Mouse (Mus musculus): ENCODE data around the gene Odf3l2. TPM values are rescaled to one million over a fixed set of nuclear protein-coding genes. Genes with fewer than 3 reads are reported as not detected.

The Odf3l2 gene
- polyA plus RNA-seq, 1 experiment from 2014 or later = not detected

- 90% methylated on average over 3 of the region's 3 CpGs for WGBS
- no peak overlapping the region for H3K27ac ChIP-seq (ENCODE audit: low read length)
These were observed 27.5 kb upstream of the Odf3l2 start for GRCm38 (mm10) chr10:79673054-79673453.

GRCm38 (mm10) chr10:79672088-79672455, 26.5 kb upstream of the Odf3l2 start:
- Histone ChIP-seq H3K9me3 (replicated peaks; ENCODE audit: control insufficient read depth, low read length) (no peaks in the 10 kb centered on the region), H3K36me3 (ENCODE audit: control insufficient read depth, insufficient read depth) (0 out of 2 replicates have a peak, but pooled peaks cover 3% of the 10 kb centered on the region), H3K4me1 (ENCODE audit: control insufficient read depth, insufficient read depth, low read length) (peaks cover 14% of the 10 kb centered on the region), H3K27me3 (ENCODE audit: control insufficient read depth, insufficient read depth, low read length) (no peaks in the 10 kb centered on the region), H3K4me3 (ENCODE audit: low read length) (no peak overlapping the region), H3K4me2 (ENCODE audit: low read depth, low read length) (no peak overlapping the region), H3K27ac (ENCODE audit: low read length) (no peak overlapping the region), H3K9ac (ENCODE audit: low read length) (no peak overlapping the region)
- WGBS = 61% methylated on average over 3 of the region's 3 CpGs
- ATAC-seq (replicated peaks; ENCODE audit: extremely low read depth, insufficient read depth, low FRiP score) = no peak

More at GRCm38 (mm10) chr10:79673054-79673453, 27.5 kb upstream of the Odf3l2 start:
- Histone ChIP-seq H3K9ac (ENCODE audit: low read length) (no peak overlapping the region), H3K36me3 (ENCODE audit: control insufficient read depth, insufficient read depth) (0 out of 2 replicates have a peak, but pooled peaks cover 3% of the 10 kb centered on the region), H3K4me1 (ENCODE audit: control insufficient read depth, insufficient read depth, low read length) (peaks cover 14% of the 10 kb centered on the region), H3K9me3 (replicated peaks; ENCODE audit: control insufficient read depth, low read length) (no peaks in the 10 kb centered on the region), H3K27me3 (ENCODE audit: control insufficient read depth, insufficient read depth, low read length) (no peaks in the 10 kb centered on the region), H3K4me3 (ENCODE audit: low read length) (no peak overlapping the region), H3K4me2 (ENCODE audit: low read depth, low read length) (no peak overlapping the region)
- no peak for ATAC-seq (replicated peaks; ENCODE audit: extremely low read depth, insufficient read depth, low FRiP score)

GRCm38 (mm10) chr10:79671396-79672087, 26.0 kb upstream of the Odf3l2 start:
- Histone ChIP-seq H3K9me3 (replicated peaks; ENCODE audit: control insufficient read depth, low read length) (no peaks in the 10 kb centered on the region), H3K27ac (ENCODE audit: low read length) (no peak overlapping the region), H3K27me3 (ENCODE audit: control insufficient read depth, insufficient read depth, low read length) (no peaks in the 10 kb centered on the region), H3K4me1 (ENCODE audit: control insufficient read depth, insufficient read depth, low read length) (peaks cover 14% of the 10 kb centered on the region), H3K36me3 (ENCODE audit: control insufficient read depth, insufficient read depth) (0 out of 2 replicates have a peak, but pooled peaks cover 3% of the 10 kb centered on the region), H3K4me3 (ENCODE audit: low read length) (no peak overlapping the region), H3K9ac (ENCODE audit: low read length) (no peak overlapping the region), H3K4me2 (ENCODE audit: low read depth, low read length) (no peak overlapping the region)
- ATAC-seq (replicated peaks; ENCODE audit: extremely low read depth, insufficient read depth, low FRiP score) = no peak
- 72% methylated on average over 6 of the region's 6 CpGs for WGBS

GRCm38 (mm10) chr10:79670071-79670888, 24.7 kb upstream of the Odf3l2 start:
- ATAC-seq (replicated peaks; ENCODE audit: extremely low read depth, insufficient read depth, low FRiP score) = 0 out of 2 replicates have a peak, but pooled peaks have one; percentile 4
- no peaks in the 10 kb centered on the region for H3K36me3 ChIP-seq (ENCODE audit: control insufficient read depth, insufficient read depth)
- 0 out of 2 replicates have a peak, but pooled peaks cover 2% of the 10 kb centered on the region for H3K27me3 ChIP-seq (ENCODE audit: control insufficient read depth, insufficient read depth, low read length)
- H3K9ac ChIP-seq (ENCODE audit: low read length) = peak overlapping the region; percentile 91
- peak overlapping the region; percentile 94 for H3K27ac ChIP-seq (ENCODE audit: low read length)
- peaks cover 14% of the 10 kb centered on the region for H3K4me1 ChIP-seq (ENCODE audit: control insufficient read depth, insufficient read depth, low read length)
- 36% methylated on average over 15 of the region's 15 CpGs for WGBS
- H3K4me2 ChIP-seq (ENCODE audit: low read depth, low read length) = peak overlapping the region; percentile 89
- H3K4me3 ChIP-seq (ENCODE audit: low read length) = peak overlapping the region; percentile 99
- H3K9me3 ChIP-seq (replicated peaks; ENCODE audit: control insufficient read depth, low read length) = no peaks in the 10 kb centered on the region

- ATAC-seq (replicated peaks; ENCODE audit: extremely low read depth, insufficient read depth, low FRiP score) = peak; percentile 45
These were observed 24.1 kb upstream of the Odf3l2 start for GRCm38 (mm10) chr10:79669576-79670057.

GRCm38 (mm10) chr10:79668771-79669575, 23.4 kb upstream of the Odf3l2 start, which contains the start of gene Tpgs1:
Tpgs1 (plus strand) TSS chr10:79669369.
- whole genome bisulfite sequencing = 0% methylated on average over 45 of the region's 45 CpGs
- peak within 1 kb of the TSS; percentile 94 for H3K27ac ChIP-seq (ENCODE audit: low read length)
- peak within 1 kb of the TSS; percentile 99 for H3K4me3 ChIP-seq (ENCODE audit: low read length)
- H3K9ac ChIP-seq (ENCODE audit: low read length) = peak within 1 kb of the TSS; percentile 91
- no peaks in the 10 kb centered on the region for H3K36me3 ChIP-seq (ENCODE audit: control insufficient read depth, insufficient read depth)
- H3K27me3 ChIP-seq (ENCODE audit: control insufficient read depth, insufficient read depth, low read length) = 0 out of 2 replicates have a peak, but pooled peaks cover 3% of the 10 kb centered on the region
- H3K9me3 ChIP-seq (replicated peaks; ENCODE audit: control insufficient read depth, low read length) = no peaks in the 10 kb centered on the region
- H3K4me2 ChIP-seq (ENCODE audit: low read depth, low read length) = peak within 1 kb of the TSS; percentile 89
- peak; percentile 81 for ATAC-seq (replicated peaks; ENCODE audit: extremely low read depth, insufficient read depth, low FRiP score)
- peaks cover 14% of the 10 kb centered on the region for H3K4me1 ChIP-seq (ENCODE audit: control insufficient read depth, insufficient read depth, low read length)

More at GRCm38 (mm10) chr10:79669576-79670057, 24.1 kb upstream of the Odf3l2 start:
- WGBS = under 1% methylated on average over 47 of the region's 47 CpGs
- H3K4me3 ChIP-seq (ENCODE audit: low read length) = peak overlapping the region; percentile 99
- 0 out of 2 replicates have a peak, but pooled peaks cover 3% of the 10 kb centered on the region for H3K27me3 ChIP-seq (ENCODE audit: control insufficient read depth, insufficient read depth, low read length)
- H3K27ac ChIP-seq (ENCODE audit: low read length) = peak overlapping the region; percentile 94
- no peaks in the 10 kb centered on the region for H3K36me3 ChIP-seq (ENCODE audit: control insufficient read depth, insufficient read depth)
- peak overlapping the region; percentile 89 for H3K4me2 ChIP-seq (ENCODE audit: low read depth, low read length)
- H3K9ac ChIP-seq (ENCODE audit: low read length) = peak overlapping the region; percentile 91
- H3K4me1 ChIP-seq (ENCODE audit: control insufficient read depth, insufficient read depth, low read length) = peaks cover 14% of the 10 kb centered on the region
- H3K9me3 ChIP-seq (replicated peaks; ENCODE audit: control insufficient read depth, low read length) = no peaks in the 10 kb centered on the region

GRCm38 (mm10) chr10:79668076-79668475, 22.5 kb upstream of the Odf3l2 start:
- 84% methylated on average over 5 of the region's 5 CpGs for WGBS
- H3K9me3 ChIP-seq (replicated peaks; ENCODE audit: control insufficient read depth, low read length) = no peaks in the 10 kb centered on the region
- H3K4me3 ChIP-seq (ENCODE audit: low read length) = no peak overlapping the region
- peaks cover 14% of the 10 kb centered on the region for H3K4me1 ChIP-seq (ENCODE audit: control insufficient read depth, insufficient read depth, low read length)
- H3K27ac ChIP-seq (ENCODE audit: low read length) = no peak overlapping the region
- H3K4me2 ChIP-seq (ENCODE audit: low read depth, low read length) = no peak overlapping the region
- H3K27me3 ChIP-seq (ENCODE audit: control insufficient read depth, insufficient read depth, low read length) = 0 out of 2 replicates have a peak, but pooled peaks cover 3% of the 10 kb centered on the region
- no peaks in the 10 kb centered on the region for H3K36me3 ChIP-seq (ENCODE audit: control insufficient read depth, insufficient read depth)
- no peak for ATAC-seq (replicated peaks; ENCODE audit: extremely low read depth, insufficient read depth, low FRiP score)
- no peak overlapping the region for H3K9ac ChIP-seq (ENCODE audit: low read length)

- ATAC-seq (replicated peaks; ENCODE audit: extremely low read depth, insufficient read depth, low FRiP score) = no peak
- H3K27ac ChIP-seq (ENCODE audit: low read length) = no peak overlapping the region
- H3K27me3 ChIP-seq (ENCODE audit: control insufficient read depth, insufficient read depth, low read length) = 0 out of 2 replicates have a peak, but pooled peaks cover 3% of the 10 kb centered on the region
- WGBS = 67% methylated on average over 9 of the region's 9 CpGs
- H3K4me3 ChIP-seq (ENCODE audit: low read length) = no peak overlapping the region
- no peaks in the 10 kb centered on the region for H3K9me3 ChIP-seq (replicated peaks; ENCODE audit: control insufficient read depth, low read length)
- peaks cover 14% of the 10 kb centered on the region for H3K4me1 ChIP-seq (ENCODE audit: control insufficient read depth, insufficient read depth, low read length)
- no peaks in the 10 kb centered on the region for H3K36me3 ChIP-seq (ENCODE audit: control insufficient read depth, insufficient read depth)
- no peak overlapping the region for H3K9ac ChIP-seq (ENCODE audit: low read length)
- no peak overlapping the region for H3K4me2 ChIP-seq (ENCODE audit: low read depth, low read length)
These were observed 21.0 kb upstream of the Odf3l2 start for GRCm38 (mm10) chr10:79666493-79666892.
